Comparison of ENCODE assay signal across 25 mouse cellular contexts in the genomic region with DNA sequence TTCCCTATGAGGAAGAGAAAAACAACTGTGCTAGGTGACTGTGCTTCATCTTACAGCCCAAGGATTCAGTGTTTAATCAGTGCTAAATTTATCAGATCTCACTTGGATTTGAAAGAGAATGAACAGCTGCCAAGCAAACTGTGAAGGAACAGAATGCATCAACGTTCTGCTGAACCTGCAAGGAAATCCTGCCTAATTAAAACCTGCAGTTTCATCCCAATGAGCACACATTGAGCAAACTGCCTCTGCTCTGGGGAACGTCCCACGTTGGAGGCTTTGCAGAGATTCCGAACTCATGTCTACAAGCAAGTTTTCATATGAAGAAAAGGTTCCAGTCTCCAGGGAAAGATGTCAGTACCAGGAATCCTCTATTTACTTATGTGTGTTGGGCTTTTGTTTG.
DNase-seq lines count a peak whose midpoint lies in the region; ATAC-seq and TF ChIP-seq lines count a peak whose summit lies in the region.
"Had no signal": no experiment of that assay in that cellular context is flagged by ENCODE, and none has a peak within 500 bp of the region (broad histone marks: within the 10 kb centered on the region; RNA-seq: fewer than 3 reads in every experiment).

No protein-coding gene starts in this region.

- no peaks in the 10 kb centered on the region for H3K27me3 ChIP-seq in hindbrain, postnatal 0 days (ENCODE audit: insufficient read depth, low read length)
- no peaks in the 10 kb centered on the region for H3K27me3 ChIP-seq in hindbrain, embryonic 11.5 days (ENCODE audit: control insufficient read depth, insufficient read depth, low read length)
- H3K27me3 ChIP-seq: embryonic facial prominence, embryonic 12.5 days; midbrain, embryonic 13.5 days; neural tube, embryonic 12.5 days had no signal

- no peak overlapping the region for H3K4me3 ChIP-seq in hindbrain, postnatal 0 days (ENCODE audit: low read length)
- no peak overlapping the region for H3K4me3 ChIP-seq in hindbrain, embryonic 11.5 days (ENCODE audit: low read depth, low read length)
- H3K4me3 ChIP-seq: embryonic facial prominence, embryonic 12.5 days; erythroblast, embryonic 14.5 days; layer of hippocampus, adult 2 months; midbrain, embryonic 13.5 days; neural tube, embryonic 12.5 days had no signal

- no peak overlapping the region for H3K27ac ChIP-seq in hindbrain, postnatal 0 days
- no peak overlapping the region for H3K27ac ChIP-seq in hindbrain, embryonic 11.5 days (ENCODE audit: low read depth, low read length)
- H3K27ac ChIP-seq: embryonic facial prominence, embryonic 12.5 days; kidney, postnatal 0 days; layer of hippocampus, adult 2 months; midbrain, embryonic 13.5 days; neural tube, embryonic 12.5 days; stomach, postnatal 0 days had no signal

- DNase-seq in cerebellum, postnatal 10 days = peak; percentile 10 to 26
- DNase-seq in cerebellum, adult 9-11 months = no peak
- peak; percentile 32 for DNase-seq in hindbrain, postnatal 0 days (ENCODE audit: low spot score)
- DNase-seq in hindbrain, embryonic 11.5 days (ENCODE audit: low spot score) = no peak
- peak; percentile 37 for DNase-seq in right cerebral cortex, adult 18-20 months
- no peak for DNase-seq in right cerebral cortex, postnatal 14 days
- DNase-seq in spleen, adult 18-20 months = no peak
- DNase-seq: adrenal gland, postnatal 10 days; cerebellum, adult 18-20 months; gastrocnemius, postnatal 25 days; kidney, adult 18-20 months; lung, adult 18-20 months; lung, postnatal 14 days; thymus, postnatal 25 days had no signal

- no peaks in the 10 kb centered on the region for H3K4me1 ChIP-seq in hindbrain, postnatal 0 days (ENCODE audit: insufficient read depth, low read length)
- H3K4me1 ChIP-seq in hindbrain, embryonic 11.5 days (replicated peaks; ENCODE audit: control insufficient read depth, insufficient read depth, low read length) = no peaks in the 10 kb centered on the region
- H3K4me1 ChIP-seq: embryonic facial prominence, embryonic 12.5 days; midbrain, embryonic 13.5 days; neural tube, embryonic 12.5 days had no signal

- ATAC-seq in hindbrain, postnatal 0 days = no peak
- ATAC-seq in hindbrain, embryonic 11.5 days (ENCODE audit: low FRiP score) = no peak
- ATAC-seq: activated CD4-positive, CD25-positive, alpha-beta regulatory T cell, adult 4 months; forebrain, embryonic 16.5 days; midbrain, embryonic 13.5 days had no signal

- H3K9me3 ChIP-seq in hindbrain, postnatal 0 days (ENCODE audit: low read length) = no peaks in the 10 kb centered on the region
- no peaks in the 10 kb centered on the region for H3K9me3 ChIP-seq in hindbrain, embryonic 11.5 days (ENCODE audit: control insufficient read depth, low read length)
- H3K9me3 ChIP-seq: embryonic facial prominence, embryonic 12.5 days; midbrain, embryonic 13.5 days; neural tube, embryonic 12.5 days had no signal

- no peak for TF ChIP-seq CTCF in hindbrain, postnatal 0 days (IDR thresholded peaks at IDR 0.05; ENCODE audit: low read depth)

- 58% methylated on average over 4 of the region's 4 CpGs for WGBS in hindbrain, postnatal 0 days
- WGBS in hindbrain, embryonic 11.5 days = 78% methylated on average over 4 of the region's 4 CpGs

- H3K36me3 ChIP-seq in hindbrain, postnatal 0 days (ENCODE audit: insufficient read depth, low read length) = no peaks in the 10 kb centered on the region
- H3K36me3 ChIP-seq in hindbrain, embryonic 11.5 days (ENCODE audit: control insufficient read depth, insufficient read depth, low read length) = no peaks in the 10 kb centered on the region
- H3K36me3 ChIP-seq: embryonic facial prominence, embryonic 12.5 days; G1E; midbrain, embryonic 13.5 days; neural tube, embryonic 12.5 days had no signal

- no peak overlapping the region for H3K9ac ChIP-seq in hindbrain, postnatal 0 days (replicated peaks; ENCODE audit: low read length)
- H3K9ac ChIP-seq in hindbrain, embryonic 11.5 days (ENCODE audit: low read depth, low read length) = no peak overlapping the region
- H3K9ac ChIP-seq: embryonic facial prominence, embryonic 12.5 days; midbrain, embryonic 13.5 days; neural tube, embryonic 12.5 days had no signal

- H3K4me2 ChIP-seq in hindbrain, postnatal 0 days (ENCODE audit: low read depth, low read length) = no peak overlapping the region
- no peak overlapping the region for H3K4me2 ChIP-seq in hindbrain, embryonic 11.5 days (replicated peaks; ENCODE audit: low read depth, low read length)
- H3K4me2 ChIP-seq: embryonic facial prominence, embryonic 12.5 days; liver, embryonic 11.5 days; midbrain, embryonic 13.5 days; neural tube, embryonic 12.5 days had no signal

Comparison
In these comparisons a context has a peak if more than half of its experiments do, and no peak if none do; other contexts are left out.
1. DNase-seq: peak in cerebellum, postnatal 10 days (2 of 2), hindbrain, postnatal 0 days (single experiment) and right cerebral cortex, adult 18-20 months (single experiment); none in cerebellum, adult 9-11 months (single experiment), hindbrain, embryonic 11.5 days (single experiment), right cerebral cortex, postnatal 14 days (single experiment) and spleen, adult 18-20 months (0 of 2).